Mouse (Mus musculus) spleen, postnatal 14 days (tissue): Measurements from ENCODE around the gene Trim67.
"Not testable (repeated sequence)": the region's sequence is repeated elsewhere in the genome, so short reads cannot be mapped to it uniquely, and the experiment has no call there.

Experiments used
- DNase-seq, 2 experiments: peaks; one replicate each; pipeline ENCODE4 v3.0.0; 2021 to 2022; ENCODE audit warnings: low spot score in 2 of 2

Gene Trim67

GRCm38 (mm10) chr8:124831941-124832340 lies 39.0 kb downstream of the Trim67 start:
- no peak for DNase-seq

DNA sequence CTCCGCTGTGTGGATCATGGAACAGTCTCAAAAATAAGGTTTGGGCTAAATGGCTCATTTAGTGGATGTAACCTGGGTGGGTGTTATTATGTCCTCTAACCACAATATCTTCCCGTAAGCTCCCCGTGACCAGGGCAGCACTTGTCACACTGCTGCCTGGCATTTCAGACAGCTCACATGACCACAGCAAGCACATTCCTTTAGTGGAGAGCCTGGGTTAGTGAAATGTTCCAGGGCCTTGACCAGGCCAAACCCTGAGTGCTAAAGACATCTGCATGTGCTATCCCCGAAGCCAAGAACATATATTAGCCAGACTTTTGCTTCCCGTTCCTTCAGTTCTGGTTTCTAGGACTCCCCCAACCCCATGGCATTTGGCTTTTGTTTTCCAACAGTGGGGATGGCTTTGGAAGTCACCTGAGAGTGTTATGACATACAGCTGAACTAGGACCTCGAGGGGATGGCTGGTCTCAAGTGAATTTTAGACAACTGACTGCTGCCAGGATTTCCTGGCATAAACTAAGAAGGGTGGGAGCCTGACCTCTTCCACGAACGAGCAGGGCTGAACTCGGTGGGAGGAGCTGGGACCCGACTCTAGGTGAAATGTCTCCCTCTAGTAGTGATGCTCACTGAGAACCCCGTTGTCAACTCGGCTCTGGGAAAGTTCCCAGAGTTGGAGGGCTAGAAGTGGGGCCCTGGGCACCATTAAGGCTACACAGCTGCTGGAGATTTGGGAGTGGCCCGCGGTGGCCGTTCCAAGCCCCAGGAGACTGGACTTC lies 40.7 kb downstream of the Trim67 start:
- no peak for DNase-seq

GRCm38 (mm10) chr8:124835848-124836247 lies 43.0 kb downstream of the Trim67 start:
- no peak for DNase-seq

DNA sequence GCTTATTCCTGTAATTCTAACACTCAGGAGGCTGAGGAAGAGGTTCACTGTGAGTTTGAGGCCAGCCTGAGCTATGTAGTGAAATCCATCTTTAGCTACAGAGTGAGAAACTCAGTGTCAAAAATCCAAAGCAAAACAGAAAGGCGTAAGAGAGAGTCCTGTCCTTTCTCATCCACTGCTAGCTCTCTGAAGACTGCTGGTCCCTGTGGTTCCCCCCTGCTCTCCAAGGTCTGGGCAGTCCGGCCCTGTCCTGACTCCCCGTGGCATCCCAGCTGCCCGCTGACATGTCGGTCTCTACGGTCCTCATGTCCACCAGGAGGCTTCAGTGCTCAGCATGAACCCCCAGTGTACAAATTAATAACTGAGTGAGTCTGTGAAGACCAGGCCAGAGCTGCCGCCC lies 43.4 kb downstream of the Trim67 start:
- DNase-seq = no peak

GRCm38 (mm10) chr8:124836907-124837306 lies 44.0 kb downstream of the Trim67 start:
- no peak for DNase-seq

DNA sequence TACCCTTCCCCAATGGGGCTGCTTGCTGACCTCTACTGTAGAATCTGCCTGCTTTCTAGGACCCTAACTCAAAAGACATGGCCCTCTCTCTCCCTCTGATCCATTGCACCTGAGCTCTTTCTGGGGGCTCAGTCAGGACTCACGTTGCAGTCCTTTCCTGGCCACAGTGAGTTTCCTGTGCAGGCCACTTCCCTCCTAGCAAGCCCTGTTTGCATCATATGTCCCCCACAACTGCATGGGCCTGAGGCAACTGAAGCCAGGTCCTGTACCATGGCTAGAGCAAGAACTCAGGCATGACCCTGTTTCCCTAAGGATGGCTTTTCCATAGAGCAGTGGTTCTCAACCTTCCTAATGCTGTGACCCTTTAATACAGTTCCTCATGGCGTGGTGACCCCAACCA lies 45.1 kb downstream of the Trim67 start:
- no peak for DNase-seq

DNA sequence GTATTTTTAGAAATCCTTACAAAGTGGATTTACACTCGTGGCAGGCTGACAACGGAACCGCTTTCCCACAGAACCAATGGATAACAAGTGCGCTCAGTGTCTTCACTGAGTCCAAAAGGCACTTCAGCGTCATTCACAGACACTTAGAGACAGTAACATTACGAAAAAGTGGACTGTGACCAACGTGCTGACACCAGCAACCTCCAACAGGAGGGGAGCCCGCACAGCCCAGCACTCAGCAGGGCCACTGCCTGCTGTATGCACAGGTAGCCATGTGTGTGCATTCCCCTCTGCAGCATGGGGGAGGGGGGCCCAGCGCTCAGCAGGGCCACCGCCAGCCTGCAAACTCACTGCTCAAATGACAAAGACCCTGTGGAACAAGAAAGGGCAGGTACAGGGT lies 46.5 kb downstream of the Trim67 start:
- DNase-seq = no peak

DNA sequence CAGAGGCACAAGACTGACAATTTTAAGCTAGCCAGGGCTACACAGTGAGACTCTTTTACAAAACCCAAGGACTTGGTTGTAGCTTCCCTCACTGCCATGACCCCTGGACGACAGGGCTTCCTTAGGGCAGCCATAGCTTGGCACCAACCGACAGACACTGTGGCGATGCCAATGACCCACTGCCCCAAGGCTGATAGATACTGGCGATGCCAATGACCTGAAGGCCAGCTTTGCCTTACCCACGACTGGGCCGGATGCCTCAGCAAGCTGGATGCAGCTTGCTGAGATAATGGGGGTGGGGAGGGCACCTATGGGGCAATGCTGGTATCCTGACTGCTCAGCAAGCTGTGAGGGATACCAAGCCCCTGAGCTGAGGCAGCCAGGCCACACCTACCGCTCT lies 48.0 kb downstream of the Trim67 start:
- no peak for DNase-seq

- DNase-seq = no peak
Observed at GRCm38 (mm10) chr8:124841775-124842174, 48.9 kb downstream of the Trim67 start.

GRCm38 (mm10) chr8:124842929-124843328 lies 50.0 kb downstream of the Trim67 start:
- not testable (repeated sequence) for DNase-seq

DNA sequence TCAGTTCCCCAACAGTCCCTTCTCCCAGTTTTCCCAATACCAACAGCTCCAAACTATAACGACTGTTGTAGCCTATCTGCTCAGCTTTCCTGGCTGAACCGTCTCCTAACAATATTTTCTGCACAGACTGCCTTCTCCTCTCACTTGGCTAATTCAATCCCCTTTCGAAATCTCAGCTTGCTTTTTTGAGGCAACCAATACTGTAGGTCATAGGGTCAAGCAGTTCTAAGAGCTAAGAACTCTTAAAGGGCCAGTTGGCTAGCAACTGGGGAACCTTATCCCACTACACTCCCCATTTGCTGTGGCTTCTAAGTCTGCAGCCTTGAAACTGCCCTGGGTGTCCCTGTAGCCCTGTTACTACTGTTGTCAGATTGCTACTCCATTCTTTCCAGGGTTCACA lies 52.2 kb downstream of the Trim67 start:
- no peak for DNase-seq

GRCm38 (mm10) chr8:124845573-124845972 lies 52.7 kb downstream of the Trim67 start:
- no peak for DNase-seq

DNA sequence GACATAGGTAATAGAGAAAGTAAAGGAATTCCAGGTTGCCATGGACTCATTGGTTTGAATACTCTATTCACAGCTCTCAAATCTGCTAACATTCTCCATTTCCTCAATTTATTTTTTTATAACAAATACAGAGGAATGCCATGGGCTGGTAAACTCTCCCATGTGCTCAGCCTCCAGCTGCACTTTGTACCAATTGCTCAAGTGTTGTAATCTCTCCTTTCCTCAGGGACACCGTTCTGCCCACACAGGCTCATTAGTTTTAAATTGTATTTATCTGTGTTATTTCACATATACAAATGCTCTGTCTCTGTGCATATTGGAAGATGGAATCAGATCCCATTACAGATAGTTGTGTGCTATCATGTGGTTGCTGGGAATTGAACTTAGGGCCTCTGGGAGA lies 60.6 kb downstream of the Trim67 start:
- DNase-seq = no peak

- peak in 1 of 2 experiments; percentile 10 for DNase-seq
Observed at GRCm38 (mm10) chr8:124859466-124859865, 66.6 kb downstream of the Trim67 start.

GRCm38 (mm10) chr8:124860188-124860587 lies 67.3 kb downstream of the Trim67 start:
- no peak for DNase-seq

DNA sequence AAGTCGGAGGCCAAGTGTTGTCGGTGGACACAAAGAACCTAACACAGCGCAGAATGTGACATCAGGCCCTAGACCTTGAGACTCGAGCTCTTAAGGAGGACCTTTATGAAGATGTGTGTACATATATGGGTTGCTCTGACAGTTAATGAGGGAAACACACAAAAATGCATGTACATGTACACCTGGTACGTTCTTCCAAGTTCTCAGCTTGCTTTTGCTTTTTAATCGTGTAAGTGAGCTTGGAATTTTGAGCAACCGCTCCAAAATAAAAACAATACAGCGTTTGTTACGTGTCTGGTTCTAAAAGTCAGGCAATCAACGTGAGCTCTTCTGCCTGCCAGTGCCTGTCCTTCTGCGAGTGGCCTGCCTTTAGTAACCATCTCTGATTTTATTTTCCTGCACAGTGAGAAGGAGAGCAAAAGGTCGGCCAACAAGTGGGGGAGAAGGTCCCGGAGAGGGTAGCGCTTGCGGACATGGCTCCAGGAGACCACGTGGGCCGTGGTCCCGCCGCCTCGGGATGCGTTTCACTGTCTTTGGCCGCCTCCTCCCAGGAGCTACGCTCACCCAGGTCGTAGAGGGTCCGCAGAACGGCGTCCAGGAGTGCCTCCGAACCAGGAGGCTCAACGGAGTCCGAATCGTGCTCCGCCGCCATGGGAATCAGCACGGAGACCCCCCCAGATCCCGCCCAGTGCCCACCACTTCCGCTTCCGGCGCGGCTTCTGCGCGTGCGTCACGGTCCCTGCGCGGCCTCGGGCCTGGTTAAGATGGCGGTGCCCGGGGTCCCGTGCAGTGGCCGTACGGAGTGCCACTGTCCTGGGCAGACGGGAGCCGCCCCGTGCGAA lies 69.7 kb downstream of the Trim67 start, which contains the start of the genes Gnpat and 2810004N23Rik:
Gnpat (plus strand) TSS at position 713 of the 842 bp plus-strand sequence.
2810004N23Rik (minus strand) TSS at position 800 of the 842 bp plus-strand sequence.
- DNase-seq = peak; percentile 80 to 87

DNA sequence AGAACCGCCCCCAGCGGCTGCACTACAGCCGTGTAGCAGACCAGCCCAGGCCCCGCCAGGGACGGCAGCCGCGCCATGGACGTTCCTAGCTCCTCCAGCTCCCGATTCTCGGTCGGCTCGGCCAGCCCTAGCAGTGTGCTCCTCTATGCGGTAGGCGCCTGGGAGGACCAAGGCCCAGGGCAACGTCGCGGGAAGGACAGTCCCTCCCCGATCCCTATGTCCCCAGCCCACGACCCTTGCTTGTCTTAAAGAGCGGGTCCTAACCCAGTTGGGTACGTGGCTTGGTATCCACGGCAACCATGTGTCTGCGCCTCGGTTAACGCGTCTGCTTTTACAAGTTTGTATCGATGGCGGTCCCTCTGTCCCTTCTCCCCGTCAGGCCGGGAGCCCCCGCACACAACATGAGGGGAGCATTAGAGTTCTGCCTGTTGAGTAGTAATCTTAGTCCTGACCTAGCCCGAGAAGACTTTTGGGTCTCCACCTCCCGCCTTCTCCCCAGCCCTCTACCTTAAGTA lies 70.3 kb downstream of the Trim67 start:
- DNase-seq = no peak

- no peak for DNase-seq
Observed at GRCm38 (mm10) chr8:124863729-124864128, 70.8 kb downstream of the Trim67 start.

DNA sequence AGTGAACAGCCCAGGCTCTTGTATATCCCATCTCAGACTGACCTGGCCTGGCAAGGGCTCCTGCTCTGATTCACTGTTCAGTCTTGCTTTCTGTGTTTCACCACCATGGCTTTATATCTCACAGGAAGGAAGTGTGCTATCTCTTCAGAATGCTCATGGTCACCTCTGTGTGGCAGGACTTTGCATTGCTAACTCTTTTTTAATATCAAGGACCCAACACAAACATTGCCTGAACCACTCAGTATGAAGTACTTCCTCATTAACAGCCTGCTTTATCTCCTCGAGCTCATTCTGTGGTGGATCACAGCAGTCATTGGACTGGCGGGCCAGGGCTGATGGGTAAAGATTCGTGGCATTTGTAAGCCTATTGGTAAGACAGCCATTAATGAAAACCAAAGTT lies 73.8 kb downstream of the Trim67 start:
- DNase-seq = no peak

GRCm38 (mm10) chr8:124867126-124867525 lies 74.2 kb downstream of the Trim67 start:
- DNase-seq = no peak

DNA sequence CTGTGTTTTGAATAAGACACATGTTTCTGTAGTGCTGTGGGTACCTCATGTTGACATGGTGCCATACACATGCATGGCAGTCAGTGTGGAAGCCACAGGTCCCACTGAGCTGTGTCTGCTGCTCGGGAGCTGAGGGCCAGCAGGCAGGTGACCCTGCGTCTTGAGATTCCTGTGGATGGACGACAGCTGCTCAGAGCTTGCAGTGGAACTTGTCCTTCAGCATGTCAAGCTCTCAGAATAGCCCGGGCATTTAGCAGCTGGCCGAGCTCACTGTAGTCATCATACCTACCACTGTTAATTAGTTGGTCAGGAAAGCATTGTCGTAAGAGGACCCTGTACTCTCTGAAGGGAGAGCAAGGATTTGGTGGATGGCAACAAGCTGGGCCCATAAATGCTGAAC lies 76.8 kb downstream of the Trim67 start:
- no peak for DNase-seq

- no peak for DNase-seq
Observed at GRCm38 (mm10) chr8:124871474-124871873, 78.6 kb downstream of the Trim67 start.

DNA sequence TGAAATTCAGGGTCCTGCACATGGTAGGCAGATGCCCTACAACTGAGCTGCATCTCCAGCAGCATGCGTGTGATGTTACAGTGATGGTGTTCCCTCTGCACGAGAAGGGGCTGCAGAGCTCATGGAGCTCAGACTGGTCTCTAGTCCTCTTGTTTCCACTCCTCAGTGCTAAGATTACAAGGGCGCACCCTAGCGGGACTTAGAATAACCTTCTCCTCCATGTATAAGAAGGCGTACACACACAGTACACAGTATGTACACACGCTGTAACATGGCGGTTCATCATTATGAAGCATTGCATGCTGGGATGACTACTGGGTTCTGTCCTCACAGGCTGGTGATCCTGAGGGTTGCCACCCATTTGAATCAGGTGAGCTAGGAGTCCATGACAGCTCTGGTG lies 79.2 kb downstream of the Trim67 start:
- DNase-seq = no peak
